Mouse (Mus musculus) CD8-positive naive resting alpha-beta T cell, adult 2 months (primary cell): ENCODE measurements around the gene Actl6b.

Source experiments
- DNase-seq, 2 experiments: peaks; one replicate each; pipeline ENCODE4 v3.0.0; 2022; ENCODE audit warnings: low read depth in 2 of 2, low spot score in 2 of 2

The Actl6b gene

GRCm38 (mm10) chr5:137528247-137528968 is 24.9 kb upstream of the Actl6b start:
- DNase-seq, result no peak

- DNase-seq, result no peak
These were observed 23.9 kb upstream of the Actl6b start for GRCm38 (mm10) chr5:137529221-137529995.

GRCm38 (mm10) chr5:137530075-137530474 is 23.2 kb upstream of the Actl6b start:
- DNase-seq, result no peak

- DNase-seq, result peak; percentile 47 to 51
These were observed 22.5 kb upstream of the Actl6b start for GRCm38 (mm10) chr5:137530588-137531413.

GRCm38 (mm10) chr5:137531414-137532130 is 21.7 kb upstream of the Actl6b start:
- DNase-seq, result peak in 1 of 2 experiments; percentile 42

GRCm38 (mm10) chr5:137532131-137532807 is 21.0 kb upstream of the Actl6b start:
- no peak for DNase-seq

- DNase-seq, result no peak
These were observed 20.6 kb upstream of the Actl6b start for GRCm38 (mm10) chr5:137532808-137533116.

- DNase-seq, result peak; percentile 93
These were observed 20.0 kb upstream of the Actl6b start, which contains the start of the genes Epo and Gnb2 for GRCm38 (mm10) chr5:137533117-137533827. Gene Epo, minus strand, starts transcription at chr5:137533242. Gene Gnb2, minus strand, starts transcription at chr5:137533510.

GRCm38 (mm10) chr5:137534762-137535161 is 18.6 kb upstream of the Actl6b start:
- no peak for DNase-seq

GRCm38 (mm10) chr5:137535318-137535717 is 18.0 kb upstream of the Actl6b start:
- DNase-seq, result no peak

- DNase-seq, result no peak
These were observed 15.9 kb upstream of the Actl6b start for GRCm38 (mm10) chr5:137537461-137537860.

- no peak for DNase-seq
These were observed 14.0 kb upstream of the Actl6b start for GRCm38 (mm10) chr5:137539291-137539801.

- DNase-seq, result no peak
These were observed 12.3 kb upstream of the Actl6b start for GRCm38 (mm10) chr5:137540991-137541390.

GRCm38 (mm10) chr5:137541768-137542540 is 11.4 kb upstream of the Actl6b start:
- DNase-seq, result no peak

- no peak for DNase-seq
These were observed 8.4 kb upstream of the Actl6b start for GRCm38 (mm10) chr5:137544926-137545325.

- no peak for DNase-seq
These were observed 7.7 kb upstream of the Actl6b start for GRCm38 (mm10) chr5:137545596-137545995.

- DNase-seq, result no peak
These were observed 3.5 kb upstream of the Actl6b start for GRCm38 (mm10) chr5:137549840-137550239.

GRCm38 (mm10) chr5:137551119-137551518 is 2.2 kb upstream of the Actl6b start:
- peak in 1 of 2 experiments; percentile 48 for DNase-seq

- DNase-seq, result no peak
These were observed 317 bp upstream of the Actl6b start for GRCm38 (mm10) chr5:137553000-137553399.
